Mouse (Mus musculus) MEL (cell line): ENCODE data around the gene Fhit. TPM values are rescaled to one million over a fixed set of nuclear protein-coding genes. Genes with fewer than 3 reads are reported as not detected.

Source experiments
- DNase-seq: peaks from one replicate; pipeline ENCODE4 v3.0.0; 2011; ENCODE audit warnings: low read depth, low spot score
- H3K27ac ChIP-seq: 2 replicates; pipeline ENCODE4 v1.5.1; 2012; ENCODE audit warnings: low read depth, mild to moderate bottlenecking, control low read depth, low read length, moderate library complexity; ENCODE audit not compliant: control insufficient read depth
- H3K27me3 ChIP-seq, 2 experiments: fragments of 150-350 bp in 1 of 2; sonication (generic) in 1 of 2; 2 replicates each; pipeline ENCODE4 v1.6.1; 2012; ENCODE audit warnings: low read length in 2 of 2, mild to moderate bottlenecking in 2 of 2, improper control_type of control experiment in 1 of 2, moderate library complexity in 1 of 2; ENCODE audit not compliant: insufficient read depth in 2 of 2, control insufficient read depth in 1 of 2
- H3K36me3 ChIP-seq, 2 experiments: 2 replicates each; pipeline ENCODE4 v1.6.1; 2012 to 2014; ENCODE audit warnings: low read length in 2 of 2, improper control_type of control experiment in 1 of 2, inconsistent platforms in 1 of 2, mild to moderate bottlenecking in 1 of 2; ENCODE audit not compliant: insufficient read depth in 2 of 2, control insufficient read depth in 1 of 2
- H3K4me1 ChIP-seq, 2 experiments: fragments of 150-350 bp in 1 of 2; sonication (generic) in 1 of 2; 2 replicates each; pipeline ENCODE4 v1.6.1; 2012; ENCODE audit warnings: low read length in 2 of 2, improper control_type of control experiment in 1 of 2, mild to moderate bottlenecking in 1 of 2; ENCODE audit not compliant: insufficient read depth in 2 of 2, control insufficient read depth in 1 of 2
- H3K4me3 ChIP-seq, 2 experiments: fragments of 150-350 bp in 1 of 2; sonication (generic) in 1 of 2; 2 replicates each; pipeline ENCODE4 v1.5.1; 2012; ENCODE audit warnings: low read depth in 2 of 2, low read length in 2 of 2, mild to moderate bottlenecking in 2 of 2, moderate library complexity in 2 of 2, control low read depth in 1 of 2, improper control_type of control experiment in 1 of 2; ENCODE audit not compliant: control insufficient read depth in 1 of 2, insufficient read depth in 1 of 2
- H3K79me2 ChIP-seq: 2 replicates; pipeline ENCODE4 v1.6.1; 2012; ENCODE audit warnings: mild to moderate bottlenecking, low read length, moderate library complexity; ENCODE audit not compliant: control insufficient read depth, poor library complexity, insufficient read depth
- H3K9ac ChIP-seq: 2 replicates; pipeline ENCODE4 v1.6.1; 2012; ENCODE audit warnings: low read depth, mild to moderate bottlenecking, control low read depth, low read length, moderate library complexity; ENCODE audit not compliant: control insufficient read depth, poor library complexity, severe bottlenecking
- H3K9me3 ChIP-seq: fragments of 150-350 bp; sonication (generic); replicated peaks from 2 replicates; pipeline ENCODE4 v1.6.1; 2012; ENCODE audit warnings: mild to moderate bottlenecking, low read length, improper control_type of control experiment, moderate library complexity; ENCODE audit not compliant: insufficient read depth
- BHLHE40 ChIP-seq: IDR thresholded peaks from 2 replicates; pipeline ENCODE4 v1.6.1; 2012; ENCODE audit warnings: low read depth, mild to moderate bottlenecking, inconsistent platforms, low read length, improper control_type of control experiment, borderline replicate concordance
- CTCF ChIP-seq, 3 experiments: IDR thresholded peaks in 2 of 3; conservative IDR thresholded peaks in 1 of 3; 2 replicates each; pipeline ENCODE4 v1.5.1; 2011 to 2012; ENCODE audit warnings: low read length in 3 of 3, low read depth in 2 of 3, mild to moderate bottlenecking in 2 of 3, improper control_type of control experiment in 1 of 3, inconsistent platforms in 1 of 3, mixed read lengths in 1 of 3, moderate library complexity in 1 of 3; ENCODE audit not compliant: control insufficient read depth in 1 of 3, insufficient read depth in 1 of 3, poor library complexity in 1 of 3, severe bottlenecking in 1 of 3
- EP300 ChIP-seq, 2 experiments: IDR thresholded peaks; 2 replicates each; pipeline ENCODE4 v1.6.1; 2011; ENCODE audit warnings: improper control_type of control experiment in 2 of 2, low read length in 2 of 2, low read depth in 1 of 2, mild to moderate bottlenecking in 1 of 2
- GABPA ChIP-seq: IDR thresholded peaks from 2 replicates; pipeline ENCODE4 v1.6.1; 2012; ENCODE audit warnings: low read depth, mild to moderate bottlenecking, inconsistent platforms, low read length, improper control_type of control experiment, moderate library complexity
- JUND ChIP-seq: IDR thresholded peaks from 2 replicates; pipeline ENCODE4 v1.6.1; 2011; ENCODE audit warnings: low read depth, mild to moderate bottlenecking, improper control_type of control experiment, low read length
- MAX ChIP-seq: IDR thresholded peaks from 2 replicates; pipeline ENCODE4 v1.6.1; 2011; ENCODE audit warnings: low read length, improper control_type of control experiment
- MAZ ChIP-seq: IDR thresholded peaks from 2 replicates; pipeline ENCODE4 v1.6.1; 2012; ENCODE audit warnings: low read depth, mild to moderate bottlenecking, inconsistent platforms, low read length, improper control_type of control experiment
- MXI1 ChIP-seq: IDR thresholded peaks from 2 replicates; pipeline ENCODE4 v1.6.1; 2011; ENCODE audit warnings: mild to moderate bottlenecking, low read depth, low read length, improper control_type of control experiment
- MYB ChIP-seq: IDR thresholded peaks from 2 replicates; pipeline ENCODE4 v1.6.1; 2011; ENCODE audit warnings: mild to moderate bottlenecking, low read depth, low read length, improper control_type of control experiment
- POLR2A ChIP-seq, 2 experiments: IDR thresholded peaks; 2 replicates each; pipeline ENCODE4 v1.6.1; 2011 to 2012; ENCODE audit warnings: low read length in 2 of 2, mild to moderate bottlenecking in 2 of 2, control low read depth in 1 of 2, improper control_type of control experiment in 1 of 2, low read depth in 1 of 2, moderate library complexity in 1 of 2; ENCODE audit not compliant: control insufficient read depth in 1 of 2, insufficient read depth in 1 of 2, poor library complexity in 1 of 2
- POLR2AphosphoS5 ChIP-seq: IDR thresholded peaks from 2 replicates; pipeline ENCODE4 v1.6.1; 2012; ENCODE audit warnings: low read depth, borderline replicate concordance, mild to moderate bottlenecking, inconsistent platforms, low read length, moderate library complexity, mixed read lengths
- RCOR1 ChIP-seq: IDR thresholded peaks from 2 replicates; pipeline ENCODE4 v1.6.1; 2012; ENCODE audit warnings: low read depth, mild to moderate bottlenecking, inconsistent platforms, low read length, improper control_type of control experiment
- SIN3A ChIP-seq: IDR thresholded peaks from 2 replicates; pipeline ENCODE4 v1.6.1; 2012; ENCODE audit warnings: low read length, improper control_type of control experiment, inconsistent platforms
- USF2 ChIP-seq, 2 experiments: IDR thresholded peaks; 2 replicates each; pipeline ENCODE4 v1.6.1; 2011 to 2012; ENCODE audit warnings: improper control_type of control experiment in 2 of 2, low read length in 2 of 2, borderline replicate concordance in 1 of 2, inconsistent platforms in 1 of 2, low read depth in 1 of 2, mild to moderate bottlenecking in 1 of 2; ENCODE audit not compliant: insufficient read depth in 1 of 2
- ZNF384 ChIP-seq: IDR thresholded peaks from 2 replicates; pipeline ENCODE4 v1.6.1; 2012; ENCODE audit warnings: low read depth, mild to moderate bottlenecking, inconsistent platforms, low read length, improper control_type of control experiment
- polyA plus RNA-seq, 2 experiments: library from polyadenylated mRNA; stranded (reverse) in 1 of 2; unstranded in 1 of 2; fragments of >175 nt in 1 of 2; fragments of >200 nt in 1 of 2; gene quantifications; 2 replicates each; pipeline versions ENCODE4 v1.2.1 to v1.2.4; 2012; ENCODE audit warnings: low replicate concordance in 2 of 2, low read depth in 1 of 2; ENCODE audit not compliant: insufficient read length in 2 of 2, insufficient read depth in 1 of 2, missing spikeins in 1 of 2
- total RNA-seq: library from RNA; depleted of rRNA; stranded (reverse); fragments of 300-350 nt; gene quantifications from 2 replicates; pipeline ENCODE4 v1.2.3, GENCODE M21; 2012

Gene Fhit
- total and polyA plus RNA-seq, 3 experiments: 0.77 to 1.3 TPM; not detected in 1

DNA sequence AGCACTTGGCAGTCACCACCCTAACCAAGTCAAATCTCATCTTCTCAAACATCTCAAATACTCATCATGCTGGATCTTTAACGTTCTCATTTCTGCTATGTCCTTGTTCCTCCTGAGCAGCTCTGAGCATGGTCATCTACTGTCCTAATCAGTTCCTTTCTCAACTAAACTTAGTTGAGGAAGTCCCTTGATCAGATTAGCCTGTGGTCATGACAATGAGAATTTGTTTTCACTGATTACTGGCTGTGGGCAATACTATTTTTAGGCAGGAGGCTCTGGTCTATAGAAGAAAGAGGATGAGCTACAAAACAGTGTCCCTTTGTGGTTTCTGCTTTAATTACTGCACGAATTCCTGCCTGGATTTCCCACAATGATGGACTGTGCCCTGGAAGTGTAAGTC, 281.1 kb downstream of the Fhit start:
- Histone ChIP-seq H3K9me3 (no peaks in the 10 kb centered on the region), H3K36me3 (no peaks in the 10 kb centered on the region), H3K79me2 (no peaks in the 10 kb centered on the region), H3K9ac (no peak overlapping the region), H3K4me1 (no peaks in the 10 kb centered on the region), H3K27me3 (no peaks in the 10 kb centered on the region), H3K27ac (no peak overlapping the region), H3K4me3 (no peak overlapping the region)
- TF ChIP-seq GABPA (no peak), JUND (no peak), ZNF384 (no peak), RCOR1 (no peak), POLR2AphosphoS5 (no peak), BHLHE40 (no peak), POLR2A (IDR thresholded peaks at IDR 0.05; ENCODE audit: control insufficient read depth in 1 of 2, insufficient read depth in 1 of 2, low read depth in 1 of 2, low read length in 2 of 2, poor library complexity in 1 of 2) (no peak), CTCF (IDR thresholded peaks at IDR 0.05 in 2 of 3, conservative IDR thresholded peaks at IDR 0.05 in 1 of 3; ENCODE audit: control insufficient read depth in 1 of 3, insufficient read depth in 1 of 3, low read depth in 2 of 3, low read length in 3 of 3, poor library complexity in 1 of 3, severe bottlenecking in 1 of 3) (no peak), MYB (no peak)
- no peak for DNase-seq

DNA sequence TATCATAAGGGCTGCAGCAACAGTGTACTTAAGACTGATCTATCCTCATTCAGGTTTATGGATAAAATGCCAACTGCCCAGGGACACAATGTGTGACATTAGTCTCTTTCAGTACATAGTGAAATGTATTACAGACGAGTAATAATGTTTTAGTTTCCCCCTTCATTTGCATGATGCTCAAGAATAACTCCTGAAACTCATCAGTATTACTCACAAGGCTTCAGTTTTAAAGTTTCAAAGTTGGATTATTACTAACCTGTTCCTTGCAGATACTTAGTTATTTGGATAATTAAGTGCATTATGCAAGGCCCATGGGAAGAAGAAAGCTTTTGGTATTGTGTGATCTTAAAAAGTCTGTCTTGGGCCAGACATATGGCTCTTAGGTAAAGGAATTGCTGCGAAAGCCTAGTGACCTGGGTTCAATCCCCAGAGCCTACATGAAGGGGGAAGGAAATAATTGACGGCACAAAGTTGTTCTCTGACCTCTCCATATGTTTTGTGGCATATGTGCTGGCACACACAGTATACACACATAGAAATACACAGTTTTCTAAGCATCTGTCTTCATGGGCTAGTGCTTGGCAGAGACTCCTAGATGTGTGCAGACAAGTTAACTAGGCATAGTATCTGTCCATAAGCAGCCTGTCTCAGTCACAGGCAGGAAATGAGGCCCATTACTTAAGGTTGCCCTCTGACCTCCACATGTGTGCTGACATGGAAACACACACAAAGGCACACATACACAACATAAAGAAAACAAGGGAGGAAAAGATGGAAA, 287.1 kb downstream of the Fhit start:
- H3K27me3 ChIP-seq: no peaks in the 10 kb centered on the region
- no peaks in the 10 kb centered on the region for H3K79me2 ChIP-seq
- H3K9ac ChIP-seq: no peak overlapping the region
- H3K27ac ChIP-seq: no peak overlapping the region
- DNase-seq: no peak
- no peaks in the 10 kb centered on the region for H3K9me3 ChIP-seq
- no peaks in the 10 kb centered on the region for H3K4me1 ChIP-seq
- no peak overlapping the region for H3K4me3 ChIP-seq
- TF ChIP-seq CTCF (IDR thresholded peaks at IDR 0.05 in 2 of 3, conservative IDR thresholded peaks at IDR 0.05 in 1 of 3; ENCODE audit: control insufficient read depth in 1 of 3, insufficient read depth in 1 of 3, low read depth in 2 of 3, low read length in 3 of 3, poor library complexity in 1 of 3, severe bottlenecking in 1 of 3) (no peak), USF2 (IDR thresholded peaks at IDR 0.05; ENCODE audit: borderline replicate concordance in 1 of 2, insufficient read depth in 1 of 2, low read depth in 1 of 2, low read length in 2 of 2) (no peak), MXI1 (no peak), MAZ (no peak), MAX (no peak), BHLHE40 (no peak), EP300 (IDR thresholded peaks at IDR 0.05; ENCODE audit: low read depth in 1 of 2, low read length in 2 of 2) (no peak), SIN3A (no peak)
- TF ChIP-seq, all 39 proteins: peak for 0
- H3K36me3 ChIP-seq: no peaks in the 10 kb centered on the region
